Mouse (Mus musculus): ENCODE measurements around the gene Fbxw16. TPM values are rescaled to one million over a fixed set of nuclear protein-coding genes. Genes with fewer than 3 reads are reported as not detected.
"Not testable (repeated sequence)": the region's sequence is repeated elsewhere in the genome, so short reads cannot be mapped to it uniquely, and the experiment has no call there.

Gene Fbxw16
- not detected in 2 replicates for polyA plus RNA-seq (2016; fragmentation: Nextera tagmentation; extraction: Ambion mirVana)

GRCm38 (mm10) chr9:109449040-109449439, at the start of gene Fbxw16:
Gene Fbxw16, minus strand, starts transcription at chr9:109449140.
- Histone ChIP-seq H3K4me2 (no peak within 1 kb of the TSS), H3K27me3 (replicated peaks) (no peaks in the 10 kb centered on the region), H3K9me3 (replicated peaks) (0 out of 2 replicates have a peak, but pooled peaks cover 6% of the 10 kb centered on the region), H3K9ac (no peak within 1 kb of the TSS), H3K4me3 (no peak within 1 kb of the TSS), H3K36me3 (no peaks in the 10 kb centered on the region), H3K4me1 (no peaks in the 10 kb centered on the region), H3K27ac (no peak within 1 kb of the TSS)
- no peak for ATAC-seq

GRCm38 (mm10) chr9:109495775-109496174, 46.8 kb upstream of the Fbxw16 start, which contains the start of gene Fbxw19:
Gene Fbxw19, minus strand, starts transcription at chr9:109495875.
- H3K9ac ChIP-seq; H3K27ac ChIP-seq; H3K4me1 ChIP-seq; H3K9me3 ChIP-seq (replicated peaks); H3K4me2 ChIP-seq; H3K27me3 ChIP-seq (replicated peaks); H3K4me3 ChIP-seq; ATAC-seq; H3K36me3 ChIP-seq: not testable (repeated sequence)
- WGBS (ENCODE audit: insufficient replicate concordance) = 48% methylated on average over 1 of the region's 1 CpGs

GRCm38 (mm10) chr9:109432956-109433355, 16.0 kb downstream of the Fbxw16 start:
- Histone ChIP-seq H3K4me3 (no peak overlapping the region), H3K4me2 (no peak overlapping the region), H3K9ac (no peak overlapping the region), H3K9me3 (replicated peaks) (no peaks in the 10 kb centered on the region), H3K27me3 (replicated peaks) (no peaks in the 10 kb centered on the region), H3K36me3 (no peaks in the 10 kb centered on the region), H3K27ac (no peak overlapping the region), H3K4me1 (no peaks in the 10 kb centered on the region)
- 72% methylated on average over 1 of the region's 1 CpGs for WGBS (ENCODE audit: insufficient replicate concordance)
- no peak for ATAC-seq

- not testable (repeated sequence) for H3K9me3 ChIP-seq (replicated peaks); H3K36me3 ChIP-seq; H3K9ac ChIP-seq; H3K27me3 ChIP-seq (replicated peaks); H3K27ac ChIP-seq; H3K4me1 ChIP-seq; H3K4me2 ChIP-seq; H3K4me3 ChIP-seq; ATAC-seq
- WGBS (ENCODE audit: insufficient replicate concordance) = 31% methylated on average over 4 of the region's 4 CpGs
Measured at GRCm38 (mm10) chr9:109404196-109404595, 44.7 kb downstream of the Fbxw16 start, which contains the start of gene Fbxw22. Gene Fbxw22, minus strand, starts transcription at chr9:109404296.

Other genes with a start within 250 kb of the Fbxw16 start
- not detected in 2 replicates for gene Fbxw20, start 214.4 kb downstream of the Fbxw16 start, polyA plus RNA-seq (2016; fragmentation: Nextera tagmentation; extraction: Ambion mirVana)
- 0.33 TPM in 1 of 2 replicates, not detected in the other for gene Fbxw14, start 161.5 kb downstream of the Fbxw16 start, polyA plus RNA-seq (2016; fragmentation: Nextera tagmentation; extraction: Ambion mirVana)
- gene Fbxw28, start 109.5 kb downstream of the Fbxw16 start, polyA plus RNA-seq (2016; fragmentation: Nextera tagmentation; extraction: Ambion mirVana) = not detected in 2 replicates
- gene Fbxw22, start 44.8 kb downstream of the Fbxw16 start, polyA plus RNA-seq (2016; fragmentation: Nextera tagmentation; extraction: Ambion mirVana) = not detected in 2 replicates
- gene Fbxw19, start 46.7 kb upstream of the Fbxw16 start, polyA plus RNA-seq (2016; fragmentation: Nextera tagmentation; extraction: Ambion mirVana) = not detected in 2 replicates
- 0.13 TPM in 1 of 2 replicates, not detected in the other for gene Fbxw15, start 119.1 kb upstream of the Fbxw16 start, polyA plus RNA-seq (2016; fragmentation: Nextera tagmentation; extraction: Ambion mirVana)
- not detected in 2 replicates for gene Fbxw24, start 176.9 kb upstream of the Fbxw16 start, polyA plus RNA-seq (2016; fragmentation: Nextera tagmentation; extraction: Ambion mirVana)
- gene Fbxw25, start 215.5 kb upstream of the Fbxw16 start, polyA plus RNA-seq (2016; fragmentation: Nextera tagmentation; extraction: Ambion mirVana) = not detected in 2 replicates

Data from liver, embryonic 12.5 days (tissue).